Mouse (Mus musculus) cerebellum, postnatal 4 days (tissue): ENCODE measurements around the gene Olfr734.

Experiments
- DNase-seq, 2 experiments: peaks; one replicate each; pipeline ENCODE4 v3.0.0; 2022; ENCODE audit warnings: low spot score in 2 of 2, mixed read lengths in 1 of 2

Olfr734 gene

GRCm38 (mm10) chr14:50326661-50327060, at the start of gene Olfr734:
Gene Olfr734, minus strand, starts transcription at chr14:50326761.
- no peak for DNase-seq

GRCm38 (mm10) chr14:50363561-50363960, 37.0 kb upstream of the Olfr734 start:
- DNase-seq, result no peak

GRCm38 (mm10) chr14:50360480-50360879, 33.9 kb upstream of the Olfr734 start:
- DNase-seq, result no peak

DNA sequence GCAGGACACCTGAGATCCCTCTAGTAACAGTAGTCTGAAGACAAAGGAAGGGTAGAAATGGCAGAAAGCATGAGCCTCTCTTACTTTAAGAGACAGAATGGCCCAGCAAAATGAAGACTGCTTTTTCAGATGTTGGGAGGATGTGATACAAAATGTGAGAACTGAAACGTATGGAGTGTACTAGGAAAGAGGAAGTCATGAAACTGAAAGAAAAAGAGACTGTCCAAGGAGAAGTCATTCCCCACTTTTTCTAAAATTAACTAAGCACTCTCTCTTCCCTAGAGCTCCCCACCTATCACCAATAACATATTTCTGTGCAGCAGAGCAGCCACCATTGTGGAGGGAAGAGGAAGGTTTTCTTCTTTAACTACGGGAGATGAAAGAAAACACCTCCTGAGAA, 31.0 kb upstream of the Olfr734 start, which contains the start of gene Tlr11:
Tlr11 (plus strand) TSS at position 322 of the 400 bp plus-strand sequence.
- DNase-seq, result no peak

- DNase-seq, result no peak
Measured at GRCm38 (mm10) chr14:50356725-50357124, 30.2 kb upstream of the Olfr734 start.

DNA sequence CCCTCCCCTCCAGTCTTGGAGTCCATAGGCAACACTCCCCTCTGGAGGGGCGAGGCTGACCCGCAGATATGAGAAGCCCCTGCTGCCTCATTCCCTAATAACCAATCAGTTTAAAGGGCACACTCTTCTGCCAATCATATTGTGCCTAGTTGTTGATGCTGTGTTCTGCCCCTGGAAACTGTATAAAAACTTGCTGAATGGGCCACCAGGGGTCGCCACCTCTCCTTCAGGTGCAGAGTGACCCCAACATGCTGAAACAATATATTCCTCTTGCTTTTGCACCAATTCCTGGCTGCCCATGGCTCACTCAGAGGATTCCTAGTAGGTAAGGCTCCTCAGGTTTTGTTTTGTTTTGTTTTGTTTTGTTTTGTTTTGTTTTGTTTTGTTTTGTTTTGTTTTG, 25.9 kb upstream of the Olfr734 start:
- peak in 1 of 2 experiments; percentile 3 for DNase-seq

DNA sequence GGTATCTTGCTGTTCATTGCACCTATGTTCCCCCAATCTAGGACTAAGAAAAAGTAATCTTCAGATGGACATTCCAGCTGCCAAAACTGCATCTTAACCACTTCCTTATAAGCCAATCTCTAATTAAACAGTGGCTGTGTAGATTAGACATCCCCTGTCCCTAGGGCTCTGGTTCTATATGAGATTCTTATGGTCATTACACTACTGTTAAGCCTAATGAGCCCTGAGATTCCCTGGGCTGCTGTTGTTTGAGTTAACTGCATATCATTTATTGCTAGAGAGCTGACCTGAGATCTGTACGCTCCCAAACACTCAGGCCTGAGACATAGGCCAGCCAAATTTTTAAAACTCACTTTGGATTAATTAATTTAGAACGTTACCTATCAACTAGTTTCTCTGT, 22.2 kb upstream of the Olfr734 start, which contains the start of gene Olfr735:
Olfr735 (minus strand) TSS at position 77 of the 400 bp plus-strand sequence.
- DNase-seq, result no peak

GRCm38 (mm10) chr14:50301422-50301821, 25.1 kb downstream of the Olfr734 start, which contains the start of gene Olfr733:
Gene Olfr733, minus strand, starts transcription at chr14:50301522.
- no peak for DNase-seq

- no peak for DNase-seq
Measured at GRCm38 (mm10) chr14:50284106-50284505, 42.5 kb downstream of the Olfr734 start, which contains the start of gene Olfr732. Gene Olfr732, minus strand, starts transcription at chr14:50284206.
